Mouse (Mus musculus): ENCODE measurements around the gene Btnl9. TPM values are rescaled to one million over a fixed set of nuclear protein-coding genes. Genes with fewer than 3 reads are reported as not detected.
"Not testable (repeated sequence)": the region's sequence is repeated elsewhere in the genome, so short reads cannot be mapped to it uniquely, and the experiment has no call there.

The Btnl9 gene
- polyA plus RNA-seq, 1 experiment from 2014 or later: 1.8 TPM

- DNase-seq (ENCODE audit: low spot score): no peak
Measured at GRCm38 (mm10) chr11:49191083-49191482, 4.1 kb upstream of the Btnl9 start.

GRCm38 (mm10) chr11:49189737-49190136, 2.8 kb upstream of the Btnl9 start:
- Histone ChIP-seq H3K27ac (ENCODE audit: low read depth) (no peak overlapping the region), H3K36me3 (ENCODE audit: control insufficient read depth, insufficient read depth, low read length) (no peaks in the 10 kb centered on the region), H3K4me1 (replicated peaks; ENCODE audit: control insufficient read depth, insufficient read depth, low read length) (no peaks in the 10 kb centered on the region), H3K4me2 (ENCODE audit: low read length) (no peak overlapping the region), H3K27me3 (replicated peaks; ENCODE audit: control insufficient read depth, insufficient read depth, low read length) (no peaks in the 10 kb centered on the region), H3K9ac (ENCODE audit: low read length) (no peak overlapping the region), H3K9me3 (ENCODE audit: control insufficient read depth, low read length) (no peaks in the 10 kb centered on the region), H3K4me3 (ENCODE audit: low read depth, low read length) (no peak overlapping the region)
- ATAC-seq (replicated peaks; ENCODE audit: low FRiP score, low TSS enrichment, low read depth) (no peak; the same call in 1 of the 2 replicates), DNase-seq (ENCODE audit: low spot score) (peak; percentile 75)
- WGBS: 2% methylated on average over 7 of the region's 7 CpGs

More at GRCm38 (mm10) chr11:49191083-49191482, 4.1 kb upstream of the Btnl9 start:
- 68% methylated on average over 2 of the region's 2 CpGs for WGBS
- no peak overlapping the region for H3K4me2 ChIP-seq (ENCODE audit: low read length)
- H3K4me3 ChIP-seq (ENCODE audit: low read depth, low read length): no peak overlapping the region
- no peaks in the 10 kb centered on the region for H3K4me1 ChIP-seq (replicated peaks; ENCODE audit: control insufficient read depth, insufficient read depth, low read length)
- H3K9me3 ChIP-seq (ENCODE audit: control insufficient read depth, low read length): no peaks in the 10 kb centered on the region
- H3K9ac ChIP-seq (ENCODE audit: low read length): no peak overlapping the region
- ATAC-seq (replicated peaks; ENCODE audit: low FRiP score, low TSS enrichment, low read depth): no peak
- H3K36me3 ChIP-seq (ENCODE audit: control insufficient read depth, insufficient read depth, low read length): no peaks in the 10 kb centered on the region
- H3K27ac ChIP-seq (ENCODE audit: low read depth): no peak overlapping the region
- H3K27me3 ChIP-seq (replicated peaks; ENCODE audit: control insufficient read depth, insufficient read depth, low read length): no peaks in the 10 kb centered on the region

GRCm38 (mm10) chr11:49187701-49188100, 742 bp upstream of the Btnl9 start:
- no peaks in the 10 kb centered on the region for H3K9me3 ChIP-seq (ENCODE audit: control insufficient read depth, low read length)
- H3K9ac ChIP-seq (ENCODE audit: low read length): no peak overlapping the region
- 76% methylated on average over 10 of the region's 10 CpGs for WGBS
- ATAC-seq (replicated peaks; ENCODE audit: low FRiP score, low TSS enrichment, low read depth) (no peak), DNase-seq (ENCODE audit: low spot score) (no peak)
- no peak overlapping the region for H3K4me3 ChIP-seq (ENCODE audit: low read depth, low read length)
- H3K4me1 ChIP-seq (replicated peaks; ENCODE audit: control insufficient read depth, insufficient read depth, low read length): no peaks in the 10 kb centered on the region
- H3K36me3 ChIP-seq (ENCODE audit: control insufficient read depth, insufficient read depth, low read length): no peaks in the 10 kb centered on the region
- H3K4me2 ChIP-seq (ENCODE audit: low read length): no peak overlapping the region
- no peaks in the 10 kb centered on the region for H3K27me3 ChIP-seq (replicated peaks; ENCODE audit: control insufficient read depth, insufficient read depth, low read length)
- H3K27ac ChIP-seq (ENCODE audit: low read depth): no peak overlapping the region

GRCm38 (mm10) chr11:49186452-49186851, 507 bp downstream of the Btnl9 start:
- ATAC-seq (replicated peaks; ENCODE audit: low FRiP score, low TSS enrichment, low read depth) (no peak), DNase-seq (ENCODE audit: low spot score) (no peak)
- Histone ChIP-seq H3K9me3 (ENCODE audit: control insufficient read depth, low read length) (no peaks in the 10 kb centered on the region), H3K27me3 (replicated peaks; ENCODE audit: control insufficient read depth, insufficient read depth, low read length) (no peaks in the 10 kb centered on the region), H3K9ac (ENCODE audit: low read length) (no peak overlapping the region), H3K4me1 (replicated peaks; ENCODE audit: control insufficient read depth, insufficient read depth, low read length) (no peaks in the 10 kb centered on the region), H3K27ac (ENCODE audit: low read depth) (no peak overlapping the region), H3K4me3 (ENCODE audit: low read depth, low read length) (no peak overlapping the region), H3K36me3 (ENCODE audit: control insufficient read depth, insufficient read depth, low read length) (no peaks in the 10 kb centered on the region), H3K4me2 (ENCODE audit: low read length) (no peak overlapping the region)
- 78% methylated on average over 6 of the region's 6 CpGs for WGBS

GRCm38 (mm10) chr11:49183172-49183571, 3.8 kb downstream of the Btnl9 start:
- H3K36me3 ChIP-seq (ENCODE audit: control insufficient read depth, insufficient read depth, low read length): no peaks in the 10 kb centered on the region
- H3K4me2 ChIP-seq (ENCODE audit: low read length): no peak overlapping the region
- DNase-seq (ENCODE audit: low spot score) (no peak), ATAC-seq (replicated peaks; ENCODE audit: low FRiP score, low TSS enrichment, low read depth) (no peak)
- no peaks in the 10 kb centered on the region for H3K9me3 ChIP-seq (ENCODE audit: control insufficient read depth, low read length)
- H3K9ac ChIP-seq (ENCODE audit: low read length): no peak overlapping the region
- H3K4me1 ChIP-seq (replicated peaks; ENCODE audit: control insufficient read depth, insufficient read depth, low read length): no peaks in the 10 kb centered on the region
- H3K4me3 ChIP-seq (ENCODE audit: low read depth, low read length): no peak overlapping the region
- H3K27me3 ChIP-seq (replicated peaks; ENCODE audit: control insufficient read depth, insufficient read depth, low read length): no peaks in the 10 kb centered on the region
- no peak overlapping the region for H3K27ac ChIP-seq (ENCODE audit: low read depth)
- WGBS: 71% methylated on average over 1 of the region's 1 CpGs

- not testable (repeated sequence) for ATAC-seq (replicated peaks; ENCODE audit: low FRiP score, low TSS enrichment, low read depth); H3K36me3 ChIP-seq (ENCODE audit: control insufficient read depth, insufficient read depth, low read length)
Measured at GRCm38 (mm10) chr11:49176047-49176779, 10.7 kb downstream of the Btnl9 start.

GRCm38 (mm10) chr11:49175345-49175744, 11.6 kb downstream of the Btnl9 start:
- ATAC-seq (replicated peaks; ENCODE audit: low FRiP score, low TSS enrichment, low read depth): no peak

More at GRCm38 (mm10) chr11:49176047-49176779, 10.7 kb downstream of the Btnl9 start:
- H3K4me1 ChIP-seq (replicated peaks; ENCODE audit: control insufficient read depth, insufficient read depth, low read length); H3K4me3 ChIP-seq (ENCODE audit: low read depth, low read length); H3K27ac ChIP-seq (ENCODE audit: low read depth); DNase-seq (ENCODE audit: low spot score); H3K4me2 ChIP-seq (ENCODE audit: low read length); H3K9me3 ChIP-seq (ENCODE audit: control insufficient read depth, low read length); H3K9ac ChIP-seq (ENCODE audit: low read length); H3K27me3 ChIP-seq (replicated peaks; ENCODE audit: control insufficient read depth, insufficient read depth, low read length): not testable (repeated sequence)
- WGBS: 50% methylated on average over 4 of the region's 4 CpGs

GRCm38 (mm10) chr11:49170576-49170975, 16.4 kb downstream of the Btnl9 start:
- H3K9ac ChIP-seq (ENCODE audit: low read length): no peak overlapping the region
- DNase-seq (ENCODE audit: low spot score) (no peak), ATAC-seq (replicated peaks; ENCODE audit: low FRiP score, low TSS enrichment, low read depth) (no peak)
- peaks cover 7% of the 10 kb centered on the region; the same call in 1 of the 2 replicates for H3K9me3 ChIP-seq (ENCODE audit: control insufficient read depth, low read length)
- H3K4me3 ChIP-seq (ENCODE audit: low read depth, low read length): no peak overlapping the region
- 0 out of 2 replicates have a peak, but pooled peaks cover 3% of the 10 kb centered on the region for H3K4me1 ChIP-seq (replicated peaks; ENCODE audit: control insufficient read depth, insufficient read depth, low read length)
- no peak overlapping the region for H3K27ac ChIP-seq (ENCODE audit: low read depth)
- H3K36me3 ChIP-seq (ENCODE audit: control insufficient read depth, insufficient read depth, low read length): no peaks in the 10 kb centered on the region
- no peak overlapping the region for H3K4me2 ChIP-seq (ENCODE audit: low read length)
- 95% methylated on average over 4 of the region's 4 CpGs for WGBS
- peaks cover 10% of the 10 kb centered on the region; the same call in 1 of the 2 replicates for H3K27me3 ChIP-seq (replicated peaks; ENCODE audit: control insufficient read depth, insufficient read depth, low read length)

More at GRCm38 (mm10) chr11:49175345-49175744, 11.6 kb downstream of the Btnl9 start:
- H3K9ac ChIP-seq (ENCODE audit: low read length): no peak overlapping the region
- no peaks in the 10 kb centered on the region for H3K36me3 ChIP-seq (ENCODE audit: control insufficient read depth, insufficient read depth, low read length)
- no peak overlapping the region for H3K4me3 ChIP-seq (ENCODE audit: low read depth, low read length)
- H3K9me3 ChIP-seq (ENCODE audit: control insufficient read depth, low read length): no peaks in the 10 kb centered on the region
- no peak overlapping the region for H3K4me2 ChIP-seq (ENCODE audit: low read length)
- no peaks in the 10 kb centered on the region for H3K27me3 ChIP-seq (replicated peaks; ENCODE audit: control insufficient read depth, insufficient read depth, low read length)
- DNase-seq (ENCODE audit: low spot score): no peak
- no peak overlapping the region for H3K27ac ChIP-seq (ENCODE audit: low read depth)
- H3K4me1 ChIP-seq (replicated peaks; ENCODE audit: control insufficient read depth, insufficient read depth, low read length): no peaks in the 10 kb centered on the region
- WGBS: 90% methylated on average over 8 of the region's 8 CpGs
